Mouse (Mus musculus) left cerebral cortex, adult 2 months (tissue): ENCODE results near the gene Anapc2. TPM values are rescaled to one million over a fixed set of nuclear protein-coding genes. Genes with fewer than 3 reads are reported as not detected.

Experiments used
- DNase-seq, 2 experiments: peaks; one replicate each; pipeline ENCODE4 v3.0.0; 2021 to 2022; ENCODE audit warnings: low spot score in 2 of 2, mixed read lengths in 1 of 2; ENCODE audit errors: extremely low spot score in 1 of 2
- H3K27ac ChIP-seq: fragments of 200-600 bp; 2 replicates; pipeline ENCODE4 v1.8.1; 2022
- H3K4me3 ChIP-seq: fragments of 200-600 bp; 2 replicates; pipeline ENCODE4 v1.8.1; 2022
- CTCF ChIP-seq: fragments of 200-600 bp; IDR thresholded peaks from 2 replicates; pipeline ENCODE4 v1.8.1; 2022; ENCODE audit warnings: antibody characterized with exemption, mild to moderate bottlenecking, moderate library complexity
- intact Hi-C: fragments of 180-260 bp; cut with DNase I; formaldehyde crosslinking; loops from one replicate; pipeline ENCODE4 v1.15.1; 2025
- total RNA-seq, 2 experiments: library from RNA; stranded (reverse); gene quantifications; 2 replicates each; pipeline ENCODE4 v1.2.3; 2021

Anapc2 gene
- total RNA-seq, 2 experiments from 2014 or later: 87.1 to 90.3 TPM

DNA sequence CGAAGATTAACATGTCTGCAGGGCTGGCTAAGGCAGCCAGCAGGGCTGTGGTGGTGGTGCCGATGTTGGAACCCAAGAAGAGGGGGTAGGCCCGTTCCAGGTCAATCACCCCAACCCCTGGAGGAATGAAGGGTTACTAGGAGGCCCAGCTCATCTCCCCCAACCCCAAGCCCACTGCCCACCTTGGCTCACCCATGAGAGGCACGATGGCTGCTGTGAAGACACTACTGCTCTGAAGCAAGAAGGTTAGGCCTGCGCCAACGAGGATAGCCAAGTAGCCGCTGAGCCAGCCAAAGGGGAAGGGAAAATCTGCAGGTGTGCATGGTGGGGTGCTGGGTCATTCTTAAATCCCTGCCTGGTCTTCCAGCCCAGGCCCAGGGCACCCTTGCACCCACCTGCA lies 41.7 kb upstream of the Anapc2 start:
- TF ChIP-seq CTCF: no peak
- DNase-seq: no peak
- no peak overlapping the region for H3K27ac ChIP-seq
- intact Hi-C loops: no loop called here
- no peak overlapping the region for H3K4me3 ChIP-seq

DNA sequence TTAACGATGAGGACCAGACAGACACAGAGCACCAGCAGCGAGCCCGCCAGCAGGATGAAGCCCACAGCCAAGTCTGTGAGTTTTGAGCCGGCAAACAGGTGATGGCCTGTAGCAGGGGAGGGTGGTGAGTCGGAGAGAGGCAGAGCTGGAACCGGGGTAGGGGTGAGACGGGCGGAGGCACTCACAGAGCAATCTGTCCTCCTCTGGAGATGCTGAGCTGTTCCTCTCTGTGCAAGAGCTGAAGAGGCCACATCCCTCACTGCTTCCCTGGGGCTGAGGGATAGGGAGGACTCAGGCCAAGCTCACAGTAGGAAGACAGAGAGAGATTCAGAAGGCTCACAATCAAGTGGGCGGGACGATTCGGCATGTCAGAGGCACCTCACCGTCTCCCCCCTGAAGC lies 41.2 kb upstream of the Anapc2 start:
- TF ChIP-seq CTCF: no peak
- Histone ChIP-seq H3K4me3 (no peak overlapping the region), H3K27ac (no peak overlapping the region)
- intact Hi-C loops: no loop called here
- DNase-seq: no peak

DNA sequence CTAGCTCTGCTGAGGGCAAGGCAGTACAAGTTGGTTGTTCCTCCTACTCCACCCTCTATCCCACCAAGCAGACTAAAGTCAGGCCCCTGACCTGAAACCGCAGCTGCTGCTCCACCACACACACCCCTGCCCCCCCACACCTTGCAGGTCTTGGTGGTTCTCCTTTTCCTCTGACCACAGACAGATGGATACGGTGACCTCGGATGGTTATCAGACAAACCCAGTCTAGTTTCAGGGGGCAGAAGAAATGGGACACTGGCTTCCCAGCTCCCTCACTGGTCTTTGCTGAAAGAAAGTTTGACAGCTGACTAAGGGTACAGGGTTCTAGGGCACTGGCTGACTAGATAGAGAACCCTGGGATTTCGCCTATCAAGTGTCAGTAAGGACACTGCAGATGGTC lies 38.9 kb upstream of the Anapc2 start:
- TF ChIP-seq CTCF: no peak
- intact Hi-C loops: no loop called here
- no peak for DNase-seq

DNA sequence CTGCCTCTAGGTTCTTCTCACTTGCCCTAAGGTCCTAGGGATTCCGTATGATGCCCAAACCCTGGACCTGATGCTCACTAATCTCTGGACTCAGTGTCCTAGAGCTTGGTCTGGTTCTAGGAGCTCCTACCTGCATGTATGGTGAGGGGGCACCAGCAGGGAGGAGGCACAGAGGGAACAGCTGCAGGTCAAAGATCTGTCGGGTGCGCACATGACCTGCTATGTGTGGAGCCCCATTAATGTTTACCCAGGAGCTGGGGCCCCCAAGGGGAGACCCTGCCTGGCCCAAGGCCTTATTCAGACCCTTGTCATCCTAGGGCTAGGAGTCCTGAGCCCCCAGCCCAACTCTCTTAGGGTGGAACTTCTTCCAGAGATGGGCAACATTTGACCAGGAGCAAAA lies 38.2 kb upstream of the Anapc2 start, which contains the start of gene Slc34a3:
TSS of gene Slc34a3 (minus strand) at position 315 of the 400 bp plus-strand sequence.
- Histone ChIP-seq H3K27ac (no peak within 1 kb of the TSS), H3K4me3 (no peak within 1 kb of the TSS)
- no peak for TF ChIP-seq CTCF
- DNase-seq: no peak
- intact Hi-C loops: no loop called here

More for the DNA sequence above, 38.9 kb upstream of the Anapc2 start:
- H3K4me3 ChIP-seq: no peak overlapping the region
- H3K27ac ChIP-seq: no peak overlapping the region

DNA sequence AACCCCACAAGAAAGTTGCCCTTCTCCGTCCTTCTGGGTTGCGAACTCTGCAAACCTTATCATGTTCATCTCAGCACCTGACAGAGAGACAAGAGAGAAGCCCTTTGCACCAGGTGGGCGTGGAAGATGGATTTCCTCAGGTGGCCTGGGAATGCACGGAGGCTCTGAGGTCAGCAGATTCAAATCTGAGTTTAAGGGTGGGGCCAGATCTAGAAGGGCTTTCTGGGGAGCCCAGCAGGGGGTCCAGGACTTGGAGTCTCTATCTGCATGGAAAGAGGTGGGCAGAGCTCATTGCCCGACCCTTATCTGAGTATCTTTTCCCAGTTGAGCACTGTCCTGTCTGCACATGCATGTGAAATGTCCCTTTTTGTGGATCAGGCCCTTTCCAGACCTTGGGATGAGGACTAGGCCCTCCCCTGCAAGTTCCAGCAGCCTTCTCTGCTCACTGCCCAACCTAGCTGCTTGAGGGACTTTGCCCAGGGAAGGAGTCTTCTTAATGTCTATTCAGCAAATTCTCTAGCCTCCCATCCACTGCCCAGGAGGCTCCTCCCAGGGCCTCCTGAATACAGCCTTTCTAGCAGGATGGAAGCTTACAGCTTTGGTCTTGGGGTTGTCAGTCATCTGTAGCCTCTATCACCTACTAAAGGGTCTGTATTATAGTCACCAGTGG lies 37.6 kb upstream of the Anapc2 start:
- no peak for TF ChIP-seq CTCF
- Histone ChIP-seq H3K4me3 (no peak overlapping the region), H3K27ac (no peak overlapping the region)
- intact Hi-C loops: no loop called here
- no peak for DNase-seq

DNA sequence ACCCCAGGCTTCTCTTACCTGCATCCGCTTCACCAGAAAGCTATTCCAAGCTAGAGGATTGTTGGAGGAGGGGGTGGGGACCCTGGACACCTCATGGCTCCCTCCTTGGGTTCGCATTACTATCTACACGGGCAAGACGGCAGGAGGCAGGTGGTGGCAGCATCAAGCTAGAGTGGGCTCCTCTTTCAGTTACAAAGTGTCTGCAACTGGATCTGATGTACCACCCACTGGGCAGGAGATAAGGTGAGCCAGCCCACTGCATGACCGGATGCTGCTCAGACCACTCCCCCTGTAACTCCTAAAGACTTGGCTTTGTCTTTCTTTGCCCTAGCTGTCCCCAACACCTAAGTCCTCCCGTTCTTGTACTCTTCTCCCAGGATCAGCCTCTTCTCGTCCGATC lies 35.7 kb upstream of the Anapc2 start, which contains the start of gene Rnf224:
TSS of gene Rnf224 (minus strand) at position 174 of the 400 bp plus-strand sequence.
- no peak for DNase-seq
- H3K27ac ChIP-seq: no peak within 1 kb of the TSS
- intact Hi-C loops: no loop called here

DNA sequence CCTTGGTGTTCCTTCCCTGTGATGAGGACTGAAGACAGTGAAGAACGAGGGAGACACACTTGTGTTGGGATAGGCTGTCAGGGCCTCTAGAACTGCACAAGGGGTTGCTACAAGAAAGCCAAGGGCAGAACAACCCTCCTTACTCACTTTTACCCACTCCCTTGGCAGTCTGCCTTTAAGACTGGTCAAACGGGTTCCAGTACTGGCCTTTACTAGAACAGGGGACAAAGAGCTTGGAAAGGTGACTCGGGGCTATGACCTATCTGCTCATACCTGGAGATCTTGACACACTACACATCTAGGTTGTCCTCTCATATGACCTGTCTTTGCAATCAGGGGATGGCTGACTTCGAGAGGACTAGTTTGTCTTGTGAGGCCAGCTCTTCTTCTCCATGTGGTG lies 34.8 kb upstream of the Anapc2 start:
- H3K4me3 ChIP-seq: no peak overlapping the region
- no peak for TF ChIP-seq CTCF
- intact Hi-C loops: no loop called here
- DNase-seq: no peak
- no peak overlapping the region for H3K27ac ChIP-seq

More for the DNA sequence above, 35.7 kb upstream of the Anapc2 start, which contains the start of gene Rnf224:
- no peak for TF ChIP-seq CTCF
- no peak within 1 kb of the TSS for H3K4me3 ChIP-seq

DNA sequence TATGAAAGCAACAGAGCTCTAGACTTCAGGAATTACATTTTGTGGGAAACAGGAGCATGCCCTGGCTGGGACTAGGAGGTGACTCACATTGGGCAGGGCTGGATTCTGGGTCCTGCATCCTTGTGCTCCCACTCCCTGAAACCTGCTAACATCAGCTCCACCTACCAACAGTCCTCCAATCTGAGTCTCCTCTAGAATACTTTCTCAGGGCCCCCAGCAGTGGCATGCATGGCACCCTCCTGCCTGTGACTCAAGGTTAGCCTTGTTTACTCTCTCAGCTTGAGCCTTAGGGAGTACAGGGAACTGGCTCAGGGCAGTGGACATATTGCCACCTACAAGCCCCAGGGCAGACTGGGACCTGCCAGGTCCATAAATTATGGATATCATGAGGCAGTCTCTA lies 34.2 kb upstream of the Anapc2 start:
- no peak for DNase-seq
- Histone ChIP-seq H3K27ac (no peak overlapping the region), H3K4me3 (no peak overlapping the region)
- intact Hi-C loops: no loop called here
- TF ChIP-seq CTCF: no peak

DNA sequence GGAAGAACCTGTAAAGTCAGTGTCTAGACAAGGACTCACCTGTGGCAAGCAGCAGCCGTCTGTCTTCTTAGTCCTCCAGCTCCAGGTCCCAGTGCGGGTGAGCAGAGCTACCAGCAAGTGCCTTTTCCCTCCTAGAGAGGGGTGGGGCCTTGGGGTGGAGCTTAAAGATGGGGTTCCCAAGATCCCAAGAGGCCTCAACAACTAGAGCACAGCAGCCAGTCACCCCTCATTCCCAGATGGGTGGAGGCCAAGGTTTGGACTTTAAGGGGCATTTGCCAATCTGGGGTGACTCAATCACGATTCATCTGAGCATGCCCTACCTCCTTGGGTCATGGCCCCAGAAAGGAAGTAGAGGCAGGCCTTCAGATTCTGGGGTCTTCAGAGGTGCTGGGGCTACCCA lies 32.5 kb upstream of the Anapc2 start:
- intact Hi-C loops: no loop called here
- H3K27ac ChIP-seq: no peak overlapping the region
- TF ChIP-seq CTCF: no peak
- DNase-seq: no peak
- no peak overlapping the region for H3K4me3 ChIP-seq

DNA sequence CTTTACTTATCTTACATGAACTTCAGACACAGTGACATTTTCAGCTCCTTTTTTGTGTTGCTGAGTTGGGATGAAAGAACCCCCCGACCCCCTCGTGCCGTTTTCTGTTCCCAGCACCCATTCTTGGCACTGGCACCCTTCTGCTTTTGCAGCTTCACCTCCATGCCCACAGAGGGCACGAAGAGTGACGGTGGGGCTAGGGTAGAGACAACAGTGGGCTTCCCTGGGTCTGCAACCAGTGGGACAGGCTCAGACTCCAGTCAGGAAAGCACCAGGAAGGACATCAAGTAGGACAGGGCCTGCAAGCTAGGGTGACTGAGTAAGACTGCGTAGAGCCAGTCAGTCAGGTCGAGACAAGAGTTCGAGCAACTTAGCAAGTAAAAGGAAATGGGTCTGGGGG lies 32.0 kb upstream of the Anapc2 start:
- intact Hi-C loops: no loop called here
- peak overlapping the region; percentile 76 for H3K27ac ChIP-seq
- TF ChIP-seq CTCF: no peak
- peak overlapping the region; percentile 68 for H3K4me3 ChIP-seq
- no peak for DNase-seq

DNA sequence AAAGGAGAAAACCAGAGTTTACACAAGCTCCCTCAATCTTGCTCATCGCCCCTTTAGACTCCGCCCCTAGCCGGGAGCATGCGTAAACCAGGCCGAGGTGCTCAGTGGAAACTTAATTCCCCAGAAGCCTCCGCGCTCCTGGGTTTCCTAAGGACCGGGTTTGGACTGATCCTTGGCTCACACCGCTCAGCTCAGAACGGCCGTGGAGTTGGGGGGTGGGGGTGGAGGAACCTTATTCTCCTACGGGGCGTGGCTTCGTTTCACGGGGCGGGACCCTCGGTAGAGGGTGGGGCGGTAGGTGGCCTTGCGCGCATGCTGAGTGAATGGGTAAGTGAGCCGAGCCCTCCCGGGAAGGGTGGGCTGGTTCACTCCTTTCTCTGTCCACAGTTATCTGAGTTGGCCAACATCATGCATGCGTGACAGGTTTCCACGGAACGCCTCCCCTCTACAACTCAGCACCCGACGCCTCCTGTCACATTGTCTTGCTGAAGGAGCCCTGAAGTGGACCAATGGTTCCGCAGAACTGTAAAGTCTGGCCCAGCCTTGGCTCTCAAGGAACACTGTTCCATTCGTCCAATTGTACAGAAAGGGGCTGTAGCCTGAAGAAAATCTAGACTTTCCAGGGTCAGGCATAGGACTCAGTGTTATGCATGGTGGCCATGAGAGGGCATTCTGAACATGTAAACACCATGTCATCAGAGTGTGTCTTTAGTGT lies 31.4 kb upstream of the Anapc2 start:
- Histone ChIP-seq H3K27ac (peak overlapping the region; percentile 76), H3K4me3 (peak overlapping the region; percentile 68)
- TF ChIP-seq CTCF: no peak
- DNase-seq: peak; percentile 64 to 71
- intact Hi-C loops: no loop called here

DNA sequence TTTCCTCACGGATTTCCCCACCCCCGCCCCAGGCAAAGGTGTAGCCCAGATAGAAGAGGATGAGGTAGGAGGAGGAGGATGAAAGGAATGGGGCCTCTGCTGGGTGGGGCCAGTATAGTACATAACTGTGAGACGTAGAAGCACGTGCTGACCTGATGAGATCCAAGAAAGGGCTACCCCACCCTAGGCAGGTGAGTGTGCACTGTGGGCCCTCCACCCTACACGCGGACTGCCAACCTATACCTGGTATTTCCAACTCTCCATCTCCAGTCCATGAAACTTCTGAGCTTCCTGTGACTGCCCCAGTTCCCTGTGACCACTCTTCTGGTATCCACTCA lies 30.9 kb upstream of the Anapc2 start:
- Histone ChIP-seq H3K4me3 (peak overlapping the region; percentile 68), H3K27ac (peak overlapping the region; percentile 6; the same call in 1 of the 2 replicates)
- TF ChIP-seq CTCF: no peak
- intact Hi-C loops: no loop called here
- DNase-seq: no peak

DNA sequence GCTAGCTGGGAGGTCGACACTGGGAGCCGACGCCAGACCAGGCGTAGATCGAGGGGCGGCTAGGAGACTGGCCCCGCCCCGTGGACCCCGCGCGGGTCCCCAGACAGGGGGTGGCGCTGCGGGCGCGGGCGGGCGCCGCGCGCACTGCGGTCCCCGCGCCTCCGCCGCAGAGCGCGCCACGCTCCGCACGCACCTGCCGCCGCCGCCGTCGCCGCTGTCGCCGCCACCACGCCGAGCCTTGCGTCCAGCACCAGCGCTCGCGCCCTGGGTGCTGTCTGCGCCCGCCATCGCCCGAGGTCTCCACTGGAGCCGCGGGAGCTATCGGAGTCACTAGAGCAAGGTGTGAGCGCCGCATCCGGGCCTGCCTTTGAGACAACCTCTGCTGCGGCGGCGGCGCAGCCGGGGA lies 30.2 kb upstream of the Anapc2 start, which contains the start of the genes Rnf208 and Cysrt1:
TSS of gene Rnf208 (plus strand) at position 155 of the 406 bp plus-strand sequence.
TSS of gene Cysrt1 (minus strand) at position 352 of the 406 bp plus-strand sequence.
- DNase-seq: peak; percentile 55 to 67
- Histone ChIP-seq H3K27ac (peak within 1 kb of the TSS; percentile 91), H3K4me3 (peak within 1 kb of the TSS; percentile 68)
- no peak for TF ChIP-seq CTCF
- intact Hi-C loops: no loop called here
